Mouse (Mus musculus) cerebellum, postnatal 4 days (tissue): ENCODE results near the gene 9030025P20Rik.
"Not testable (repeated sequence)": the region's sequence is repeated elsewhere in the genome, so short reads cannot be mapped to it uniquely, and the experiment has no call there.

ENCODE experiments used
- DNase-seq, 2 experiments: peaks; one replicate each; pipeline ENCODE4 v3.0.0; 2022; ENCODE audit warnings: low spot score in 2 of 2, mixed read lengths in 1 of 2

The 9030025P20Rik gene

DNA sequence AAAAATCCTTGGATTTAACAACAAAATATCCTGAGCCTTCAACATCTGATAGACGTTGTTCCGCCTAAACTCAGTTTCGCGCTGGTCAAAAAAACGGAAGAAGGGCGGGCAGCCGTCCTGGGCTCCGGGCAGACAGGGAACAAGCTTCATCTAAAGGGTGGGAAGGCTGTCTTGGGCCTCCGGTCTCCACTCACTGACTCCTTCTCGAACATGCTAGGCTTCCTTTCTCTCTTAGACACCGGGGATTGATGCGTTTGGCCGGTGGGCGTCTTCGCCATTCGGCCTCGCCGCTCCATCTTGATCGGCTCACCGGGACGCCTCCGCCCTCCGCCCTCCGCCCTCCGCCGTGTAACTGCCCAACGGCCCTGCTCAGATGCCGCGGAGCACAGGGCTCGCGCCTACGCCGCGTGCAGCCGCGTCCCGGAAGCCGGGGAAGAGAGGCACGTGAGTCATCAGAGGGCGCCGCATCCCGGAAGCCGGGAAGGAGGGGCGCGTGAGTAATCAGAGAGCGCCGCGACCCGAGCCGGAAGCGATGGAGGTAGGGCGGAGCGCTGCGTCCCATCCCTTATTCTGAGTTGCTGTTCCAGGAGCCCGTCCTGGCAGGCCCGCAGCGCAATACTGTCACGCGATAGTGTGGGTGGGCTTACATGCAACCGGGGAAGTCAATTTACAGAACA lies at the start of gene 9030025P20Rik, which contains the start of gene Gm3417:
TSS of gene 9030025P20Rik (plus strand) at position 107 of the 677 bp plus-strand sequence.
TSS of gene Gm3417 (minus strand) at position 429 of the 677 bp plus-strand sequence.
- not testable (repeated sequence) for DNase-seq

DNA sequence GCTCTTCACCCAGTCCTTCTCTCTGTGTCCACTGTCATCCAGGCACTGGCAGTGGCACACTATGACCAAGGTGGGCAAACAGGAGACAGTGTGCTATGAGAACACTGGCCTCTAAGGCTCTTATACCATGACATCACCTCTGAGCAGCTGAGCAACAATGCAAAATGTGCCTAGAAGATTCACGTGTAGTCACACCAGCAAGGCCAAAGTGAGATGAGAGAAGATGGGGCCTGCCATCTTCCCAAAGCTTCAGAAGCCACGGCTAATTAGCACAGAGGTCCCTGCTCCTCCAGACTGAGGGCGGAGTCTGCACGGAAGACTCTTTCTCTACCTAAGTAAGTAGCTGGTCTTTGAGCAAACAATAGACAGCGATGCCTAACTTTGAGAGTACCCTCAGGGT lies 49.6 kb upstream of the 9030025P20Rik start:
- no peak for DNase-seq

DNA sequence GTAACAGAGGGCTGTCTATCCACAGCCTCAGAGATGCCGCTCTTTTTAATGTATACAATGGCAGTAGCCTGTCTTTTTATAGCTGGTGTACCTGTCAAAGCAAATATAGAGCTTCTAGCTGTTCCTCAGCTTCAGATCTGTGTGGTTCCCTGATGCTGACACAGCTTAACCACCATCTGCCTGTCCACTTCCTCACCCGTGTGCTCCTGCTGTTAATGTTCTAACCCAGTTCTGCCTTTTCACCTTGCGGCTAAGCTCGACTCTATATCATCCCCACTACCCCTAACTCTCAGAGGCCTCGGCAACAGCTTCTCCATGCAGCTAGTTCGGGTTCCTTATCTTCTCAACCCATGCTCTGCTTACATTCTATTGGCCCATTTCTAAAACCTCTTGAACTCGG lies 47.6 kb upstream of the 9030025P20Rik start:
- no peak for DNase-seq

DNA sequence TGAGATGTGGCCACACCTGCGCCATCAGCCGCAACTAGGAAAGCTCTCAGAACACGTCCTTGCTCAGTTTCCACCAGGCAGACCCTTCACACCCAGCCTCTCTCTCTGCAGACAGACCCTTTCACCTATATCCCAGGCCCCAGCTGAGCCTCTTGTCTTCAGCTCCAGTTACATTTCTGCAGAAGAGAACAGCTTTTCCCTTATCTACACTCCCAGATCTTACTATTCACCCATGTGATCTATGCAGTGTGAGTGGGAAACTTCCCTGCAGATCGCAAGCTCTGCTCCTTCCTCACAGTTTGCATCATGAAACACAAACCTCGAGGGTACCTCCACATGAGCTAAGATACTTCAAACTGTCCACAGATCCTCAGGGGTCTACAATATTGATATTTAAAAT lies 46.8 kb upstream of the 9030025P20Rik start:
- no peak for DNase-seq

DNA sequence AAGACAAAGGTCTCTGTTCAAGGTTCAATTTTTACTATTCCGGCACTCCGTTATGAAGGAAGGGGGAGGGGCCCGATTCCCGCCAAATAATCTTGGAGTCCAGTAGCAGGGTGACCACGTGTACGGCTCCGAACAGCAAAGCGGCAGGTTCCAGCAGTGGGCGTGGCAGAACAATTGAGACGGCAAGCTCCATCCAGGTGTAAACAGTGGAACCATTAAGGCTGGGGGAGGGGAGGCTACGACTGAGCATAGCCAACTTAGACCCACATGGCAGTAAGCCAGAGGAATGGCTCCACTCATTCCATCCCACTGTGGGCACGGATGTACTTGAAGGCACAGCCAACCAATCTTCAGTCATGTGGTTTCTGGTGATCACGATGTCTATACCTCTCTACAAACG lies 43.0 kb upstream of the 9030025P20Rik start:
- DNase-seq, result not testable (repeated sequence)

DNA sequence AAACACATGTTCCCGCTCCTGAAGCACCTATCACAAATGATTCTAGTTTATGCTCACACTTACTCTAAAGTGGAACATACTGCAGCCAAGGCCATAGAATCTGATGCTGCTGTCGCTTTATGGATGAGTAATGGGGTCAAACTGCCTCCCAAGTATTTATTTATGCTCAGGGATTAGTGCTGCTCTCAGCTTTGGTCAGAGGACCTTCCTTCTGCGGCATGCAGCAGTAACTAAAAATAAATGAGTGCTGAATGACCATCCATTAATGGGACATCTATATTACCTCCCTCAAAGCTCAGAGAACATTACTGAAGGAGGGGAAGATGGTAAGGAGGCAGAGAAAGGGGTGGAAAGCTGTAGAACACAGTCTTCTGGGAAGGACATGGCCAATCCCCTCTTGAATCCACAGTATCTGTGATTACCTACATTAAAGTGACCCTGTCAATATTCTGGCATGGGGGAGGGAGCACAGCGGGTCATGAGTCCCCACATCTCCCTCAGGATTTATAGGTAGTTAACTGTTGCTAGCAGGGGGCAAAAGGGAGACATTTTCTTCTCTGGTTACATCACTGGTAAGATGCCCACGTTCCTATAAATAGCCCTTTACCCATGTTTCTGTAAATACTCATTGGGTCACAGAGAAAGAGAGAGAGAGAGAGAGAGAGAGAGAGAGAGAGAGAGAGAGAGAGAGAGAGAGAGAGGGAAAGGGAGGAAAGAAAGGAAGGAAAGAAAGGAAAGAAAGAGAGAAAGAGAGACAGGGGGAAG lies 42.2 kb upstream of the 9030025P20Rik start:
- no peak for DNase-seq

DNA sequence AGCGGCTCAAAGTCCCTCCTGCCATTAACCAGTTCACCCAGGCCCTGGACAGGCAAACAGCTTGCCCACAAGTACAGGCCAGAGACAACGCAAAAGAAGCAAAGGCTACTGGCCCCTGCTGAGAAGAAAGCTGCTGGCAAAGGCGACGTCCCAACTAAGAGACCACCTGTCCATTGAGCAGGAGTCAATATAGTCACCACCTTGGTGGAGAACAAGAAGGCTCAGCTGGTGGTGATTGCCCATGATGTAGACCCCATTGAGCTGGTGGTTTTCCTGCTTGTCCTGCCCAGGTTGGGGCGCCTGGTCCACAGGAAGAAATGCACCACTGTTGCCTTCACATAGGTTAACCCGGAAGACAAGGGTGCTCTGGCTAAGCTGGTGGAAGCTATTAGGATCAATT lies 36.1 kb upstream of the 9030025P20Rik start:
- DNase-seq, result not testable (repeated sequence)

DNA sequence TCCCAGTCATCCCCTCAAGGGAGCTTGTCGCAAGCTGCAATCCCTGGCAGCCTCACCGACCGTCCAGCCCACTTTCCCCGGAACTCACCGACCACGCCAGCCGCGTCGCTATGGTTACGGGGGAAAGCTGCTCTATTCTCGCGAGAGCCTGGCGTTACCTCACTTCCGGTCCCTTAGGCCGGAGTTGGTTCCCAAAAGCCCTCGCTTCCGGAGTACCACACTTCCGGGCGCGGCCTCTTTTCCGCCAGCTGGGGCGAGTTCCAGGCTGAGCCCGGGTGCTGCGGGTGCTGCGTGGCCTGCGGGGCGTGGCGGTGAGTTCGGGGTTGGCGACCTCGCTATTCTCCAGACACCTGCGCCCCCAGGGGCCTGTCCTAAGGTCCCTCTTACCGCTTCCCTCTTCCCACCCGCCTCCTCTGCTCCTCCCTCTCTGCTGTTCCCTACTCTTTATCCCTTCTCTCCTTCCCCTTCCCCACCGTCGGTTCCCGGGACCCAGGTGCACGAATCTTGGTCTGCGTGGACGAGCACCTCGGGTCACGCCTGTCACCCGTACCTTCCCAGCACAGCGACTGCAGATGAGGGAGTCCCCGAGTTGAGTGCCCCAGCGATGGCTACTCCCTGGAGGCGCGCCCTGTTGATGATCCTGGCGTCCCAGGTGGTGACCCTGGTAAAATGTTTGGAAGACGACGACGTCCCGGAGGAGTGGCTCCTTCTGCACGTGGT lies 35.1 kb upstream of the 9030025P20Rik start, which contains the start of the genes Wdr27 and 1600012H06Rik:
TSS of gene Wdr27 (minus strand) at position 150 of the 720 bp plus-strand sequence.
TSS of gene 1600012H06Rik (plus strand) at position 176 of the 720 bp plus-strand sequence.
- DNase-seq, result peak; percentile 96 to 98

DNA sequence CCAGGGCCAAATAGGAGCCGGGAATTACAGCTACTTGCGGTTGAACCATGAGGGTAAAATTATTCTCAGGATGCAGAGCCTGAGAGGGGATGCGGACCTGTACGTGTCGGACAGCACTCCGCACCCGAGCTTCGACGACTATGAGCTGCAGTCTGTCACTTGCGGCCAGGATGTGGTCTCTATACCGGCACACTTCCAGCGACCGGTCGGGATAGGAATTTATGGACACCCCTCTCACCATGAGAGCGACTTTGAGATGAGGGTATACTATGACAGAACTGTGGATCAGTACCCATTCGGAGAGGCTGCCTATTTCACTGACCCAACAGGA lies 34.6 kb upstream of the 9030025P20Rik start:
- no peak for DNase-seq

DNA sequence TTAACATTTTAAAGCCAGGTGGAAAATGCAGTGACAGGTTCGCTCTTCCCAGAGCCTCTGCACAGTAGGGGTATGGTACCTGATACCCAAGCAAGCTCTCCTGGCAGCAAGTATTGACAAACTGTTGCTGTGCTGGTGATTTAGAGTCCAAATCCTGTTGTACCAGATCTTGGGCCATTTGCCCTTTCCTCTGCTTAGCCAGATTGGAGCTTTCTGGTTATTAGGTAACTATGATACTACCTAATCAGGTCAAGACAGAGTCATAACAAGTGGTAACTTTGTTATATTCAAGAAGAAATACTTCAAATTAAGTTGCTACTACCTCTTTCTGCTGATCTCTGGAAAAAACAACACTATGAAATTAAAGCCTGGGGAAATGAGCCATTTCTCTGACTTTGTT lies 33.7 kb upstream of the 9030025P20Rik start:
- no peak for DNase-seq

DNA sequence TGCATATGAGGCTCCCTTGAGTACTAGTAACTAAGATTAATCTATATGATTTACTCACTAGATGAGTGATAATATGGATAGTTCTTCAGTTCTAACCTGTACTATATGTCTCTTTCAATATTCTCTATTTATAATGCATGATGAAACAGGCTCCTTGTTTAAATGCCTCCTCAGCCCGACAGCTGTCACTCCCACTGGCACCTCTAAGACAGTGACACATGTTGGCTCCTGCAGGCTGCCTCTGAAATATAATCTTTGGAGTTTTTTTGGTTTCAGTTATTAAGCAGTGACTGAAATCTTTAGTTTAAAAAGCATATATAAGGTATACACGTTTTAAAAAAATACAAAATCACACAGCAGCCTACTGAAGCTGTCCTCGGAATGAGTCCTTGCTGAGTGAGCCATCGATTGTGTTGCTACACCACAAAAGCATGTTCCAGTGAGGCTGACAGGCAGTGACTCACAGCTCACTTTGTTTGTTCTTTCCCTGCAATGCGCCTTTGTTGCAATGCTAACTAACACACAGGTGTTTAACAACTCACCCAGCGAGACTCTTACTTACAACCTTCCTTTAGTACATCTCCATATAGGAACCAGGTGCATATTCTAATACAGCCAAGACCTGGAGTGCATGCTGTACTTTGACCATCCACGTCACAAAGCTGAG lies 29.0 kb upstream of the 9030025P20Rik start:
- no peak for DNase-seq

DNA sequence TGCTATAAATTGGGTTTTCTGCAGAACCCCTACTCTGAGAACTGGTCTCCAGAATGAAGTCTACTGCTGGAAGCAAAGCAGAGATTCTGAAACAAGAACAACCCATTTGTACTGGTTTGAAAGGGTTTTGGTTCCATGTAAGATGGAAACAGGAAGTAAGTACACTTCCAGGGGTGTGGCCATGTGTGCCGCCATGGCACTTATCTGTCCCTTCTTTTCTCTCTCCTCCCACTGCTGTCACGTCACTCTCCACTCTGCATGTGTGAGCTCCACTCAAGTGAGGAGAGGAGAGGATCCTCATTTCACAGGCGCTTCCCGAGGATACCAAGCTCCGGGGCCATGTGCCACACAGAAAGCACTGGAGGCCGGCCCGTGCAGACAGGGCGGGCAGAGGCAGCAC lies 24.8 kb upstream of the 9030025P20Rik start:
- DNase-seq, result no peak

DNA sequence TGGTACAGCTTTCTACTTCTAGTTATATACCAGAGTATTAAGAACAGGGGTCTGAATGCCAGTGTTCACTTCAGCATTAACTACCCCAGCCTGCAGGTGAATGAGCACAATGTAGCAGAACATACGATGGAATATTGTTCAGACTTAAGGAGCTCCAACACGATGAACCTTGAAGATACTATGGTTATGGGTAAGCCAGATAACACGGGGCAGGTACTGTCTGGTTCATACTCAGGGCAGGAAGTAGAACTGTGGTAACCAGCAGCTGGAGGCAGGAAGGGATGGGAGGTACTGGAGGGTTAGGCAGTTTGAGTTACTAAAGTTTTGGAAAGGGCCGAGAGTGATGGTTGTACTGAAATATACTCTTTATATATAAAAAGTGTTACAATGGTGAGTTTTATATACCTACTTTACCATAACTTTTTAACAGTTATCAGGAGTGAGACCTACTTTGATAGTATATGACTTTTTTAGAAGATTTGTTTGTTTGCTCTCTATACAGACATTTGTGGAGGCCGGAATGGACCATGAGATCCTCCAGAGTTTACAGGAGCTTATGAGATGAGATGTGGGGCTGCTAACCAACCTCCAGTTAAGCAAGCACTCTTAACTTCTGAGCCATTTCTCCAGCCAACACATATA lies 19.5 kb upstream of the 9030025P20Rik start:
- no peak for DNase-seq

DNA sequence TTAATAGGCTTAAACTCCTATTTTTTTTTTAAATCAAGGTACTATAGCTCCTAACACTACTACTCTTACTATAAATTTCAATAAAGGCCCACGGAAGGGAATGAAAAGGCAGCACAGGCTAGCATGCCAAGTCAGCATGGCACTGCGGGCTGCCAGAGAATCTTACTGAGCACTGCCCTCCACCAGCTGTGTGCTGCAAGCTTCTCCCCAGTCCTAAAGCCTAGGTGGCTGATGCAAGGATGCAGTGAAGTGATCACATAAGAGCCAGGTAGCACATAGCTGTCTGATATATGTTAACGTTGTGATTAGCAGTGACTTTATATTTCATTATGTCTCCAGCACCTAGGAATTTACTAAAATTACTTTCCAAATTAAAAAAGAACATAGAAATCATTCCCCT lies 18.3 kb upstream of the 9030025P20Rik start:
- DNase-seq, result no peak

DNA sequence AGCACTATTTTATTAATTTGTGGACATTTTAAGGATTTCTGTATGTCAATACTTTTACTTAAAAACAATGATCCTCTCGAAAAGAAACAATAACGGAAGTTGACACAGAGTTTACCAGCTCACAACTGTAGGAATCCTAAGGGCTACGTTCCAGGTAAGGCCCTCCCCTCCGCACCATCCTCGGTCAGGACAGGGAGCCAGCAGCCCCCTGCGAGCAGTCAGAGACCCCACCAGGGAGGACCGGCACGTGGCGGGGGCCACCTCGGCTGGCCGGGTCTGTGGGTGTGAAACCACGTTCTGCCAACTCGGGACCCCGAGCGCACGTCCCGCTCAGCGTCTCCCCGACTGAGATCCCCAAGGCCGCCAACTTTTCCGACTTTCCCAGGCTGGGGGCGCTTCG lies 17.7 kb upstream of the 9030025P20Rik start:
- DNase-seq, result peak in 1 of 2 experiments; percentile 16

DNA sequence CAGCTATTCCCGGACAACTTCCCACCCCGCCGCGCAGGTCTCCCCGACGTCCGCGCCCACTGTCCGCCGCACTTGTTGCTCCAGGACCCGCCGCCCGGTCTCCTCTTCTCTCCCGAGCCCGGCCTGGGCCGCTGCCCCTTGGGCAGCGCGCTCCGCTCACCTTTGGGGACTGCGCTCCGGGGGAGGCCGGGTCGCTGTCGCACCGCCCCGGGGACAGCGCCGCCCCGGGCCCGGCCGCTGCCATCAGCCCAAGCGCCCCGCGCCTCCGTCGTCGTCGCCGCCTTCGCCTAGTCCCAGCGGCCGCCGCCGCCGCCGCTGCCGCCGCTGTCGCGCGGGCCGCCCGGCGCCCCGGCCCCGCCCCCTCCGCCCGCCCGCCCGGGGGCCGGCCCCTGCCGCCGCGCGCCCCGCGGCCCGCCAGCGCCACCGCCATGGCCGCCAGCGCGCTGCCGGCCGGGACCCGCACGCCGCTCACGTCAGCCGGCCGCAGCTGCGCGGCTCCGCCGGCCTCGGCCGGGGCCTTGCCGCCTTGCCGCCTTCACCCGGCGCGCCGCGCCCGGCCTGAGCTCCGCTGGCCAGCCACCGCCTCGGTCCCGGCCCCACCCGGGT lies 17.2 kb upstream of the 9030025P20Rik start, which contains the start of gene Phf10:
TSS of gene Phf10 (minus strand) at position 323 of the 606 bp plus-strand sequence.
- peak; percentile 22 to 26 for DNase-seq

DNA sequence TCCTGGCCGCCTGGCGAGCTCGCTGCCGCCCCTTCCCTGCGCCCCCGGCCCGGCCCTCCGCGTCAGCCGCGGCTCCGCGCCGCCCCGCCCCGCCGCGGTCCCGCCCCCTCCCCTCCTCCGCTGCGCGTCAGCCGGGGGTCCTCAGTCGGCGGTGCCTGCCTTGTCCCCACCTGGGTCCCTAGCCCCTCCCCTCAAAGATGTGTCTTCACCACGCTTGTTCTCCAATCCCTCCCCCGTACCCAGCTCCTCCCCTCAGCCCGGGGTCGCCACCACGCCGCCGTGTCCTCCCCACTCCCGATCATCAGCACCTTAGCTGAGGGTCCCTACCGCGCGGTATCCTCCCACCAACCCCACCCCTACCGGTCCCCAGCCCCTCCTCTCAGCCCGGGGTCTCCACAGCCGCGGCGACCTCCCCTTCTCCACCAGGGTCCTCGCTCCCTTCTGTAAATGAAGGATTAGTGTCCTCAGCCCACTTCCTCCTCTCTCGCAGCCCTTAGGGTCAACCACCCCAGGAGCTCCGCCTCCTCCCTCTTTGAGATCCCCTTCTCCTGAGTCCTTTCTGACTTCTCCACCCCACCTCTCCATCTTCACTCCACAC lies 16.6 kb upstream of the 9030025P20Rik start:
- not testable (repeated sequence) for DNase-seq

DNA sequence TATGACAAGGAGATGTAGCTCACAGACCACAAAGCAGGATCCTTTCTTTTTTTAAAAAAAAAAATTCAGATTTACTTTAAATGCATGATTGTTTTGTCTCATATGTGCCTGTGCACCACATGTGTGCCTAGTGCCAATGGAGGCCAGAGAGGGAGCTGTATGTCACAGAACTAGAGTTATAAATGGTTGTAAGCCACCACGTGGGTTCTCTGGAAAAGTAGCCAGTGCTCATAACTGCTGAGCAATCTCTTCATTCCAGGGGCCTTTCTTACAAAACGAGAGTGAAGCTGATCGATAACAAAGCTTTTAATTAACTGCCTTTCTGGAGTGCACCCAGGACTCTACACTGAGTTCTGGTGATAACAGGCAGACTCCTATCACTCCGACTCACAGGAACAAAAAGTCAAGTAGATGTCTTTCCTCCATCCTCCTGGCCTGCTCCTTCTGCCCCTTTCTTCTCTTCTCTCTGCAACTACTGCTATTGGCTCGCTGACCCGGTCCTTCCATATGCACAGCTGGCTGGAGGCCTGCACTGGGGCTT lies 9.8 kb upstream of the 9030025P20Rik start:
- not testable (repeated sequence) for DNase-seq

DNA sequence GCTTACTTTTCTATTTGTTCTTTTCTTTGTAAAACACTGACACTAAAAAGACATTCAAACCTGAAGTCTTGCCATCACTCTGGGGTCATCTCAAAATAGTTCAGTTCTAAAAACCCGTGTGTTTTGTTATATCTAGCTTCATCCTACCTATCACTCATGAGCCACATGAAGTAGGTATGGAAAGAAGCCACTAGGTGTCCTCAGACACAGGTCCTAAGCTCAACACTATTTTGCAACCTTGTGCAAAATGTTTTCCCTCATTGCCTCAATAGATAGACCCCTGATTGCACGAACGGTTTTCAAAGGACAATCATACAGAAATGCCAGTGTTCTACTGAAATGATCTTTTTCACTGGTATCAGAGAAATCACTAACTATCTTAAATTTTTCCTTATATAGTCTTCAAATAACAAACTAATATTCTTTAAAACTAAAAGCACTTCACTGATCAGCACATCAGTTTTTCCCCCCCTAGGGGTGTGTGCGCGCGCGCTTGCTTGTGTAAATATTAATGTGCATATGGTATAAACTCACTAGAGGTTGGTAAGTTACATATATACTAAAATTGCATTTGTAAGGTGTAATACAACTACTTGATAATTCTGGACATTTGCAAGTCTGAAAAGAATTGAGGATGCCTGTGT lies 428 bp upstream of the 9030025P20Rik start:
- not testable (repeated sequence) for DNase-seq
